Mouse (Mus musculus) bone marrow macrophage, adult 2 months (primary cell): Measurements from ENCODE around the gene Ezr. TPM values are rescaled to one million over a fixed set of nuclear protein-coding genes. Genes with fewer than 3 reads are reported as not detected.
"Not testable (repeated sequence)": the region's sequence is repeated elsewhere in the genome, so short reads cannot be mapped to it uniquely, and the experiment has no call there.

ENCODE experiments used
- H3K27ac ChIP-seq: 2 replicates; pipeline ENCODE4 v1.5.1; 2012; ENCODE audit warnings: low read depth, low read length; ENCODE audit not compliant: insufficient read depth
- H3K4me1 ChIP-seq: 2 replicates; pipeline ENCODE4 v1.6.1; 2012; ENCODE audit warnings: low read length; ENCODE audit not compliant: control insufficient read depth, insufficient read depth
- H3K4me3 ChIP-seq: 2 replicates; pipeline ENCODE4 v1.5.1; 2012; ENCODE audit warnings: mild to moderate bottlenecking, low read length, moderate library complexity; ENCODE audit not compliant: insufficient read depth
- CTCF ChIP-seq: IDR thresholded peaks from 2 replicates; pipeline ENCODE4 v1.5.1; 2012; ENCODE audit warnings: low read depth, mild to moderate bottlenecking, low read length, moderate library complexity
- POLR2A ChIP-seq: IDR thresholded peaks from 2 replicates; pipeline ENCODE4 v1.6.1; 2012; ENCODE audit warnings: mild to moderate bottlenecking, low read depth, low read length, borderline replicate concordance
- polyA plus RNA-seq: library from polyadenylated mRNA; stranded (reverse); fragments of >200 nt; gene quantifications from 2 replicates; pipeline ENCODE4 v1.2.4, GENCODE M21; 2012; ENCODE audit not compliant: missing spikeins, insufficient read depth, insufficient read length

Gene Ezr
- polyA plus RNA-seq, 1 experiment = 19.4 TPM

DNA sequence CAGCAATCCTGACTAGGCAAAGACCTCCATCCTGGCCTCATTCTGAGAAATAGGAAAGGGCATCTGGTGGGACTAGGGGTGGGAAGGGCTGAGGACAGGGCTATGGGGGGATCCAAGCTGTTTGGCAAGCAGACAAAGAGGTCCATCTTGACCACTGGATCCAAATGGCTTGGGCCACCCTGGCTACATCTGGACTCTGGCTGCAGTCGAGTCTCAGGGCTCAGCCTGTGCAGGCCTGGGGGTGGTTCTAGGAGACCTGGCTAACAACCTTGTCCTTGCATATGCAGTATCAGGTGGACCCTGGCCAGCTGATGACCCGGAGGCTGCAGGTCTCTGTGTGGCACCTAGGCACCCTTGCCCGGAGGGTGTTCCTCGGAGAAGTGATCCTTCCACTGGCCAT is 49.9 kb downstream of the Ezr start:
- H3K4me3 ChIP-seq = no peak overlapping the region
- TF ChIP-seq CTCF = no peak
- TF ChIP-seq POLR2A = no peak

DNA sequence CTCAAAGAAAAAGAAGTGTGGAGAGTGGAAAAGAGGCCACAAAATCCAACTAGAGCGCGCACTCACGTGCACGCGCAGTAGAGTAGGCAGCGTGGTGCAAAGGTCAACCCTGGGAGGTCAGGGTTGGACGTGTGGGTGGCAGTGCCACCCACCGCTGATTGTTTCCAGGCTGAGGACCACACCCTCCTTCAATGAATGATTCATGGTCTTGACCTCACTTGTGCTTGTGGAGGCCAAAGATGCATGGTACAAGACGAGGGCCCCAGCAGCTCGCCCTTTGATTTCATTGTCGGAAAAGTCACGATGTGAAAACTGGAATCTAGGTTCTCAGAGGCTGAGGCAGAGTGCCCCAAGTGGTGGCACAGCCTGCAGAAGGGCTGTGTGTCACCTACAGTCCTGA is 51.0 kb downstream of the Ezr start:
- Histone ChIP-seq H3K4me3 (no peak overlapping the region), H3K4me1 (no peaks in the 10 kb centered on the region; the same call in 1 of the 2 replicates), H3K27ac (no peak overlapping the region)
- TF ChIP-seq CTCF = no peak
- no peak for TF ChIP-seq POLR2A

More for the DNA sequence above, 49.9 kb downstream of the Ezr start:
- no peaks in the 10 kb centered on the region; the same call in 1 of the 2 replicates for H3K4me1 ChIP-seq
- no peak overlapping the region for H3K27ac ChIP-seq

GRCm38 (mm10) chr17:6731132-6731531 is 51.5 kb downstream of the Ezr start:
- TF ChIP-seq CTCF = no peak
- no peak for TF ChIP-seq POLR2A
- H3K4me1 ChIP-seq = no peaks in the 10 kb centered on the region; the same call in 1 of the 2 replicates
- H3K4me3 ChIP-seq = no peak overlapping the region
- H3K27ac ChIP-seq = no peak overlapping the region

DNA sequence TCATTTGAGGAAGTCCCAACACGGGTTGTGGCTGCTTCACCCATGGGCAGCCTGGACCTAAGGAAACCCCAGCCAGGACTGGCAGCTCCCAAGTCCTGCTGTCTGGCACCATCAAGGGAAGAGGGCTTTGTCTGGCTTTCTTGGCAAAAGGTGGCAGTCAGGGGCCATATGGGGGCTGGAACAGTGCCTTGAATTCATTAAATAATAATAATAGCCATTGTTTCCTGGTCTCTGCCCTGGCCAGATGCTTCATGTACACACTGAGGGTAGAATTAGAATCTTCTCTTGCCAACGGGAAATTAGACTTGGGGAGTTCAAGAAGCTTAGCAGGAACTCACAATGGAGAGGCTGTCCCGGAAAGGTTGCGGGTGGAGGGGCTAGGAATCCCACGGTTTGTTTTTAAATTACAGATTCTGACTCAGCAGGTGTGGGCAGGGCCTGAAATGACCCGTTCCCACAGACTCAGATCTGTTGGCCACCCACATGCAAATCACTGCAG is 53.3 kb downstream of the Ezr start:
- Histone ChIP-seq H3K4me3 (no peak overlapping the region), H3K27ac (no peak overlapping the region), H3K4me1 (no peaks in the 10 kb centered on the region; the same call in 1 of the 2 replicates)
- no peak for TF ChIP-seq CTCF
- no peak for TF ChIP-seq POLR2A

GRCm38 (mm10) chr17:6727996-6728610 is 54.5 kb downstream of the Ezr start:
- TF ChIP-seq POLR2A = no peak
- no peak for TF ChIP-seq CTCF
- no peak overlapping the region for H3K4me3 ChIP-seq
- H3K27ac ChIP-seq = no peak overlapping the region
- no peaks in the 10 kb centered on the region; the same call in 1 of the 2 replicates for H3K4me1 ChIP-seq

- not testable (repeated sequence) for H3K27ac ChIP-seq, H3K4me1 ChIP-seq, H3K4me3 ChIP-seq
These were observed 68.6 kb downstream of the Ezr start for GRCm38 (mm10) chr17:6713944-6714343.

GRCm38 (mm10) chr17:6713483-6713882 is 69.1 kb downstream of the Ezr start:
- not testable (repeated sequence) for H3K4me3 ChIP-seq, H3K27ac ChIP-seq, H3K4me1 ChIP-seq

DNA sequence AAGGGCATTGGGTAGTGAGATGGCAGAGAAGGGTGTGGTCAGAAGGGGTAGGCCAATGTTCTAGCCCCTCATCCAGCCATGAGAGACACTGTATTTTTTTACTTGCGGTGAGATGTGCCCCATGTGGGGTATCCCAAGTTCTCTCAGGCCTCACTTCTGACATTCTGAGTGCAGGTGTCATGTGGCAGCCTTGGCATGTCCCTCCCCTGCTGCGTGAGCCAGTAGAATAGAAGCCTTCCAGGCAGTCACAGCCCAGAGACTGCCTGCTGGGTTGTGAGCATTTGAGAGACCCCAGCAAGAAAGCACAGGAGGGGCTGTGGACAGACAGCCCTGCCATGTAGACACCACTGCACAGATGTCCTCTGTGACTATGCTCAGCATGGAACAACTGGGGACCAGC is 74.4 kb downstream of the Ezr start:
- H3K4me3 ChIP-seq, H3K4me1 ChIP-seq, H3K27ac ChIP-seq: not testable (repeated sequence)

- H3K4me1 ChIP-seq, H3K4me3 ChIP-seq, H3K27ac ChIP-seq: not testable (repeated sequence)
These were observed 75.2 kb downstream of the Ezr start for GRCm38 (mm10) chr17:6707422-6707821.

GRCm38 (mm10) chr17:6706448-6706847 is 76.1 kb downstream of the Ezr start:
- not testable (repeated sequence) for H3K4me1 ChIP-seq

DNA sequence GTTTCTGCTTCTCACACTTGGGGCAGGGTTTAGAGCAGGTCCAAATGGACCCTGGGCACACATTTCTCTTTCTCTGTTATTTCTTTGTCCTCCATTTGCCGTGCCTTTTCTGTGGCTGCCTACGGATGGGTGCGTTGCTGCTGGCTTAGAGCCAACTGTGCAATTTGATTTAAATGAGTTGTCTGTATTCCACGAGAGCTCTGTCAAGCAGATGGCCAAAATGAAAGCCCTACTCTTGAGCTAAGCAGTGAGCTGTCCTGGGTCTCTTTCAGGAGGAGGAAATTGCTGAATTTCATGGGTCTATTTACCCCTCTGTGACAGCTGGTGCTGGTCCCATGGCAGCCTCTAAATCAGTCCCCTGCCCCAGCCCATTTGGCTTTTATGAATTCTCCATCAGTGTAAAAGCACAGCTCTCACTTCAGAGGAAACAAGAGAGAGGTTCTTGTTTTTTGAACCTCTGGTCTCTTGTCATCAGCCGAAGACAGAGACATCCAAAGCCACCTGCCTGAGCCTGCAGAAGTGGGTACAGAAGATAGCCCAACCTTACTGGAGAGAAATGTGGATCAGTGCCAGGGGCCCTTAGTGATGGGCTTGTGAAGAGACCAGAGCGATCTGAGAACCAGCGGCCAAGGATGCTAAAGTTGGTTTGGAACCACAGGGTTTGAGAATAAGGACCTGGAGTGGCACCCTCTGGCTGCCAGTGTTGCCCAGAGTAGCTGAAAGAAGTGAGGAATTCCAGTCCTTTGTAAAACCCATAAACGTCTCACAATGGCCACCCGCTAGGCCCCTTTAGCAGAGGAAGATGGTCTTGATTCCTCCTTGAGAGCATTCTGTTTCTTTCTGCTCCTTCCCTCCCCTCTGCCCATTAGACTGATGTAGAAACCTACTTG is 79.0 kb downstream of the Ezr start:
- not testable (repeated sequence) for H3K27ac ChIP-seq, H3K4me3 ChIP-seq

More at GRCm38 (mm10) chr17:6706448-6706847, 76.1 kb downstream of the Ezr start:
- not testable (repeated sequence) for H3K4me3 ChIP-seq, H3K27ac ChIP-seq

GRCm38 (mm10) chr17:6702625-6703221 is 79.9 kb downstream of the Ezr start:
- not testable (repeated sequence) for H3K27ac ChIP-seq, H3K4me3 ChIP-seq, H3K4me1 ChIP-seq

More for the DNA sequence above, 79.0 kb downstream of the Ezr start:
- H3K4me1 ChIP-seq = not testable (repeated sequence)

GRCm38 (mm10) chr17:6700077-6700476 is 82.5 kb downstream of the Ezr start:
- not testable (repeated sequence) for H3K27ac ChIP-seq, H3K4me3 ChIP-seq, H3K4me1 ChIP-seq

- not testable (repeated sequence) for H3K4me1 ChIP-seq, H3K4me3 ChIP-seq, H3K27ac ChIP-seq
These were observed 83.1 kb downstream of the Ezr start for GRCm38 (mm10) chr17:6699502-6699901.
